Mouse (Mus musculus) cerebellum, adult 2 months (tissue): ENCODE measurements at regions not wholly inside any gene's neighbourhood (a gene's known extent, or its start where the extent isn't known, plus 50 kb on each side); places are given as distances from the start of the nearest gene placed in this dataset.

ENCODE experiments used
- CTCF ChIP-seq: fragments of 200-500 bp; IDR thresholded peaks from 2 replicates; pipeline ENCODE4 v1.5.1; 2011; ENCODE audit warnings: low read depth, mild to moderate bottlenecking, control low read depth, low read length, moderate library complexity, borderline replicate concordance; ENCODE audit not compliant: insufficient read depth
- POLR2A ChIP-seq: fragments of 200-500 bp; IDR thresholded peaks from 2 replicates; pipeline ENCODE4 v1.6.1; 2011; ENCODE audit warnings: low read length, control low read depth, borderline replicate concordance; ENCODE audit not compliant: insufficient read depth

DNA sequence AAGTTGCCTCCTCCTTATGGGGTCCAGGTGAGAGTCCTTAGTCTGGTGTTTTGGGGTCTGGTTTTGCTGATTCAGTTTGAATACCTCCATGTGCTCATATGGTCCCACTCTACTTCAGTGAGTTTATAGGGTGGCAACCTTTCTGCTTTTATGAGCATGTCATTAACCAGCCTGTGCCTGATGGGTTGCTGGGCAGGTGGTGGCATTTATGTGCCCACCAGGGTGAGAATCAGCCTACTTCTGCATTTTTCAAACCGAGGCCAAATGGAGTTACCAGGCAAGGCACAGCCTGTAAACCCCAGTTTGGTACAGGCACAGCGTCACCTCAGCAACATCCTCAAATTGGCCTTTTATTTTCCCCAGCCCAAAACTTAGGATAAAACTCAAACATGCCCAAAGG lies 92.6 kb upstream of the Rbpj start:
- TF ChIP-seq POLR2A (no peak), CTCF (no peak)
